Mouse (Mus musculus) layer of hippocampus, postnatal 10 days (tissue): ENCODE measurements around the gene Nme2. TPM values are rescaled to one million over a fixed set of nuclear protein-coding genes. Genes with fewer than 3 reads are reported as not detected.

Experiments used
- DNase-seq, 2 experiments: peaks; one replicate each; pipeline ENCODE4 v3.0.0; 2021; ENCODE audit warnings: low spot score in 2 of 2
- long read RNA-seq: library from polyadenylated mRNA; stranded (forward); transcript quantifications from one replicate; pipeline ENCODE4 v2.0.0, GENCODE M21; 2023
- total RNA-seq, 2 experiments: library from RNA; stranded (reverse); gene quantifications; 2 replicates each; pipeline ENCODE4 v1.2.3; 2021

Gene Nme2
- total RNA-seq: 100 to 1,000 TPM; 166 to 194 TPM
- long read RNA-seq, transcript Nme2-201 (5 exons, 1,012 nt): major isoform, 204 of 282 reads
- long read RNA-seq, transcript Nme2-202 (4 exons, 734 nt): minor isoform, 78 of 282 reads
- long read RNA-seq, partial matches to known transcripts: 0 of 282 reads
- long read RNA-seq, other reads (novel, unspliced or antisense): 0 of 282 reads

GRCm38 (mm10) chr11:93956159-93956558, at the start of gene Nme2:
Gene Nme2 (minus strand): TSS chr11:93956259.
- peak in 1 of 2 experiments; percentile 31 for DNase-seq

DNA sequence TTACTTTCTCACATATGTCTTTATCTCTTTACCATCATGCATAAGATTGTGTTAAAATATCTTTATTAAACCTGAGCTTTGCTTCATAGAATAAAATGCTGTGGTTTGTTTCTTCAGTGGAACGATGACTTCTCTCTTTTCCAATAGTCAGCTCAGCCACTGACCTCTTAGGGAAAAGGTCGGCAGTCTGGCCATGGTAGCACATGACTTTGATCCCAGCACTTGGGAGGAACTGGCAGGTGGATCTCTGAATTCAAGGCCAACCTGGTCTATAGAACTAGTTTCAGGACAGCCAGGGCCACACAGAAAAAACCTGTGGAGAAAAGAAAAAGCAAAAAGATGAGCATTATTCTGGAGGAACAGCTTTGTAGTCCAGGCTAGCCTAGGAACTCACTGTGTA, 47.3 kb upstream of the Nme2 start:
- DNase-seq: no peak

GRCm38 (mm10) chr11:93999276-93999675, 43.2 kb upstream of the Nme2 start:
- DNase-seq: no peak

- DNase-seq: peak in 1 of 2 experiments; percentile 17
Observed at GRCm38 (mm10) chr11:93997141-93997775, 41.2 kb upstream of the Nme2 start.

DNA sequence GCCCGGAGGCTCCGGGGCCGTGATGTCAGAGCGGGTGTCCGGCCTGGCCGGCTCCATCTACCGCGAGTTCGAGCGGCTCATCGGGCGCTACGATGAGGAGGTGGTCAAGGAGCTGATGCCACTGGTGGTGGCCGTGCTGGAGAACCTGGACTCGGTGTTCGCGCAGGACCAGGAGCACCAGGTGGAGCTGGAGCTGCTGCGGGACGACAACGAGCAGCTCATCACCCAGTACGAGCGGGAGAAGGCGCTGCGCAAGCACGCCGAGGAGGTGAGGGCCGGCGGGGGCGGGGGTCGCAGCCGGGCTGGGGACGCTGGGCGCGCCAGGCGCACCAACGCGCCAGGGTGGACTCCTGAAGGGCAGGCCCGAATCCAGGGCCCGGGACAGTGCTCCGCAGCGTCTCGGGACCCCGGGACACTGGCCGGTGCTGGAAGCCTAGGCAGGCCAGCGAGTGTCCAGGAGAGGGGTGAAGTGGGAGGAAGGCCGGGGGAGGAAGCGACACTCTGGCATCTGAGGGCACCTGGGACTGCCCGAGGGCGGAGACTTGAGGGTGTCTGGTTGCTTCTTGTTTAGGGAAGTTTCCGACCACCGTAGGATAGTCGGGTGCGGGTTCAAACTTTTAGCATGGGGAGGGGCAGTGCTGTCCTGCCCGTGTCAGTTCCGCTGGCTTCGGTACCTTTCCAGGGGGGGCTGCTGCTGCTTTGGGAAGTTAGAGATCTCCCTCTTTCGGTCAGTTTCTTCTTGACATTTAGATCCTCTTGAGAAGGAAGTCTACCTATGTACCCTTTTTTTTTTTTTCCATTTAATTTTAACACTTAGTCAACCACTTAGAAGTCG, 40.5 kb upstream of the Nme2 start:
- peak; percentile 63 for DNase-seq

DNA sequence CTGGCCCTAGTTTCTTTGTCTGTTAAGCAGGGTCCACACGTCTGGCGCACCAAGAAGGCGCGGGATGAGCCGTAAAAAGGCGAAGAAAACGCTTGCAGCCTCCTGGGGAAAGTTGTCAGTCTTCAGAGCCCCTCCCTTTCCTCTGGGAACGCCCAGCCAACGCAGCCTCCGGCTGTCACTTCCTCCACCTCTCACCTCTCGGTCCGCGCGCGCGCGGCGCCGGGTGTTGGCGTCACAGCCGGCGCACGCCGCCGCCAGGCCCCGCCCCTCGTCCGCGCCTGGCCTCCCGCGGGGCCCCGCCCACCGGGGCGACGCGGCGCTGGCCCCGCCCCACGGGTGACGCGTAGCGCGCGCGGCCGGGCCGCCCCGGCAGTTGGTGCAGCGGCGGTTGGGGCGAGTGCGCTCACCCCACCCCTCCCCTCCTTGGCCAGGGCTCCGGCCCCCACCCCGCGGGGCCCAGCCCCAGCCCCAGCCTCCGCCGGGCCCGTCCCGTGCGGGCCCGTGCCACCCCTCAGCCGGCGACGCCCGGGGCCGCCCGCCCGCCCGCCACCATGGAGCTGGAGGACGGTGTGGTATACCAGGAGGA, 39.8 kb upstream of the Nme2 start, which contains the start of gene Spag9:
Gene Spag9, plus strand, starts transcription at position 372 of the 586 bp plus-strand sequence.
- DNase-seq: peak; percentile 84 to 91

- peak; percentile 44 to 60 for DNase-seq
Observed at GRCm38 (mm10) chr11:93995111-93995719, 39.2 kb upstream of the Nme2 start.

GRCm38 (mm10) chr11:93994531-93994930, 38.5 kb upstream of the Nme2 start:
- no peak for DNase-seq

- DNase-seq: no peak
Observed at GRCm38 (mm10) chr11:93988328-93989062, 32.4 kb upstream of the Nme2 start.

GRCm38 (mm10) chr11:93987625-93988327, 31.7 kb upstream of the Nme2 start:
- no peak for DNase-seq

- DNase-seq: no peak
Observed at GRCm38 (mm10) chr11:93987026-93987425, 31.0 kb upstream of the Nme2 start.

DNA sequence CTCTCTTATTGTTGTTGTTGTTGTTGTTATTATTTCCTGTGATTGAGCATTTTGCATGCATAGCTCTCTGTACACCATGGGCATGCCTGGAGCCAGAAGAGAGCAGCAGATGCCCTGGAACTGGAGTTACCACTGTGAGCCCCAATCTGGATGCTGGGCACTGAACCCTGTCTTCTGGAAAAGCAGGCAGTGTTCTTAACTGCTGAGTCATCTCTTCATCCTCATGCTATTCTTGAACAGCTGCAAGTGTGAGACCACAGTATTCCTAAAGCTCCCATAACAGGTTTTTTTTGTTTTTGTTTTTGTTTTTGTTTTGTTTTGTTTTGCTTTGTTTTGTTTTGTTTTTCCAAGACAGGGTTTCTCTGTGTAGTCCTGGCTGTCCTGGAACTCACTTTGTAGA, 30.2 kb upstream of the Nme2 start:
- no peak for DNase-seq

- DNase-seq: no peak
Observed at GRCm38 (mm10) chr11:93985265-93985664, 29.2 kb upstream of the Nme2 start.

- no peak for DNase-seq
Observed at GRCm38 (mm10) chr11:93984619-93985018, 28.6 kb upstream of the Nme2 start.

- DNase-seq: no peak
Observed at GRCm38 (mm10) chr11:93979502-93980049, 23.5 kb upstream of the Nme2 start.

GRCm38 (mm10) chr11:93972951-93973350, 16.9 kb upstream of the Nme2 start:
- no peak for DNase-seq

DNA sequence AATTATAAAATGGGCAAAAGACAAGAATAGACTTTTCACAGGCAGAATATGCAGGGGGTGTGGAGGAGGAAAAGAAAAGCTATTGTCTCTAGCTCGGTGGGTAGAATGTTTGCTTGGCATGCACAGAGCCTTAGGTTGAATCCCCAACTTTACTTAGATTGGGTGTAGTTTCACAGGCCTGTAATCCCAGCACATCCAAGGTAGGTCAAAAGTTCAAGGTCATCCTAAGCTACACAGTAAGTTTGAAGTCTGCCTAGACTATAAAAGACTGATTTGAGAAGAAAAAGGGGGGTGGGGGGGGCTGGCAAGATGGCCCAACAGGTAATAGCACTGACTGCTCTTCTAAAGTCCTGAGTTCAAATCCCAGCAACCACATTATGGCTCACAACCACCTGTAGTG, 13.7 kb upstream of the Nme2 start:
- DNase-seq: no peak

DNA sequence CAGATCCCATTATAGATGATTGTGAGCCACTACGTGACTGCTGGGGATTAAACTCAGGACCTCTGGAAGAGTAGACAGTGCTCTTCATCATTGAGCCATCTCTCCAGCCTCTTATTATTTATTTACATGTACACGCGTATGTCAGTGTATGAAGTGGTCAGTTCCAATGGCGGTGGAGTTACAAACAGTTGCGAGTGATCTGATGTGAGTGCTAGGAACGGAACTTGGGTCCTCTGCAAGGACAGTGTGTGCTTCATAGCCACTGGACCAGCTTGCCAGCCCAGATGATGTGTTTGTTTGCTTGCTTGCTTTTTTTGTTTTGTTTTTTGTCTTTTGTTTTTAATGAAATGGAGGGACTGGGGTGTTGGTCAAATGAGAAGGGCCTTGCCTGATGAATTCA, 13.1 kb upstream of the Nme2 start:
- no peak for DNase-seq

DNA sequence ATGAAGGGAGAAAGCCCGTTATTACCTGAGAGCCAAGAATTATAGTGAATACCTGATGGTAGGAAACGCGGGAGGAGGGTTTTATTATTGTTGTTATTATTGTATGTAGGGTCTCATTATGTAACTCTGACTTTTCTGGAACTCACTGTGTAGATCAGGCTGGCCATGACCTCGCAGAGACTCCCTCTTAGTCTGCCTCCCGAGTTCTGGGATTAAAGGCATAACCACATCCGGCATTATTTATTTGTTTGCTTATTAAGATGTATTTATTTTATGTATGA, 12.7 kb upstream of the Nme2 start:
- no peak for DNase-seq
